Mouse (Mus musculus): ENCODE measurements at regions not wholly inside any gene's neighbourhood (a gene's known extent, or its start where the extent isn't known, plus 50 kb on each side); places are given as distances from the start of the nearest gene placed in this dataset.

GRCm38 (mm10) chr11:18681593-18681992, 337.2 kb downstream of the Meis1 start:
- TF ChIP-seq POLR2A (IDR thresholded peaks at IDR 0.05; ENCODE audit: insufficient read depth, low read depth, low read length) = no peak
- TF ChIP-seq CTCF (IDR thresholded peaks at IDR 0.05; ENCODE audit: insufficient read depth, low read depth, low read length) = no peak

Measured in olfactory bulb, adult 2 months (tissue).